Mouse (Mus musculus): Measurements from ENCODE around the gene Rhox3h. TPM values are rescaled to one million over a fixed set of nuclear protein-coding genes. Genes with fewer than 3 reads are reported as not detected.
"Not testable (repeated sequence)": the region's sequence is repeated elsewhere in the genome, so short reads cannot be mapped to it uniquely, and the experiment has no call there.

The Rhox3h gene
- not detected for total RNA-seq (2021)

DNA sequence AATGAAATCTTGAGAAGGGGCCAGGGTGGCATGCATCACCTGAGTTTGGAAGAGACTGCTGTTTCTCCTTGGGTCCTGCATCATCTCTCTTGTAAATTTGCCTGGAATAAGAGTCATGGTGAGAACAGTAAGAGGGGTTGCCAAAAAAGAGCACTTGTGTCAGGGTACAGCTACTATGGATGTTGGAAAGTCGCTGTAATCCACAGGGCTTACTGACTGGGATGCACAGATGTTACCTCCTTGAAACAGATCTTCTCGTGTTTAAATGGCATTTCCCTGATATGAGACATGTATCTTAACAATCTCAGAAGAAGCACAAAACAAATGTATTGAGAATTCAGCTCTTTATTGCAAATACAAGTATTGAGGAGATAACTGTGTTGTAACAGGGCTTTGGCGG is at the start of gene Rhox3h:
Rhox3h (minus strand) TSS at position 101 of the 400 bp plus-strand sequence.
- not testable (repeated sequence) for DNase-seq

DNA sequence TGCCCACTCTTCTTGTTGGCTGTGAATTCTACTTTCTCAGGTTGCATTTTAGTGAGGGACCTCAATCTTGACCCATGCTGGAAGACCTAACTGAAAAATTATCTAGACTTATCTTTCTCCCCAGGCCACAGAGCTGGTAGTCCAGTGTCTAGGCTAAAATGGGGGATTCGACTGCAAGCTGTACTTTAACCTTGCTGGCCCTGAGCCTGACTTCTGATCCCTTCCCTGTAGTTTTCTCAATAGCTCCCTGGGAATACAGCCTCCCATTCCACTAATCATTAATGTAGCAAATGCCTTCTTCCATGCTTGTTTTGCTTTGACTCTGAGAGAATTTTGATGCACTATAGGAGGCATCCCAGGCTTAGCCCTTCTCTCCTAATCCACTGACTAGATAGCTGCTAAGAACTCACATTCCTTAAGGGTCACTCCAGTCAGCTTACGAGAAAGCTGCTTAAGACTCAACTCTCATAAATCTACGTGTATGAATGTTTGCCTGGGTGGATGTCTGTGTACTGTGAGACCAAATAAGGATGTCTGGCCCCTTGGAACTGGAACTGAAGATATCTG is 33.3 kb upstream of the Rhox3h start:
- no peak for DNase-seq

DNA sequence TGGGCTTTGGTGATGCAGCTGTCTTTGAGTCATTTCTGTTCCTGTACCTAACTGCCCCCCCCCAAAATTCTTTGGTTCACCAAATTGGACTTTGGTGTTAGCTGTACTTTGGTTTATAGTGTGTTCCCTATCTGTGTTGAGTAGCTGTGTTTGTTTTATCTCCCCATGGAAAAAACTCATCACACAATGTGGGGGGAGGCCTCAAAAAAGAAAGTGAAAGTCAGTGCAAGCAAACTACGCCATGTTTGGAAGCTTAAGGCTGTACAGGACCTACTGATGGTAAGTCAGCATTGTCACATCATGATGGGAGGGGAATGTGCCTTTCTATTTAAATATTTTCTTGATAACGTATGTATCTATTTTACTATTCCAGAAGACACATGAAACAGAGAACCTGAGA is 23.7 kb upstream of the Rhox3h start:
- DNase-seq = no peak

DNA sequence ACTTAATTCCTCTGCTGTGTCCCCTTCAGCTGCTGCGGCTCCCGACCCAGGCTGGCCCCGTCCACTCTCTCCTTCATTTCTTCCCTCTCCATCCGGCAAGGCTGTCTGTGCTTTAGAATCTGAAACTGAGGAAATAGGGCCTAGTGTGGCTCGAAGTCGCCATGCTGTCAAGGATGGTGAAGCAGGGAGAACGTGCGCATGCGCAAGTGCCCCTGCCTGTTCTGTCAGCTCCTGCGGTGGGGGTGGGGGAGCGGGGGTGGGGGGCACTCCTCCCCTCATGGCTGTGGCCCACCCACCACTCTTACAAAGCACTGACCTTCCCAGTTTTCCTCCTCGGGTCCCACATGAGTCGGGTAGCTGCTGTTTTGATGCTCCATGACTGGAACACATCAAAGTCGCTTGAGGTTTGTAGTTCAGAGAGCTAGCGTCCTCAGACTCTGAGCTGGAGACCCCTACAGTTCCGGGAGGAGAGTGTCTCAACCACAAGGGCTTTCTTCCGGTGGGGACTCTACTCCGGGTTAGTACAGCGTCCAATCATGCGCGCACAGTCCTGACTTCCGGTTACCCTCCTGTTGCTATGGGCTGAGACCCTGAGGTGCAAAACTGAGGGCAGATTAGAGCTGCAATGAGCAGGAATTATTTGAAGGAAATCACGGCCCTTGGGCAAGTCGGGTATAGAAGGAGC is 14.6 kb upstream of the Rhox3h start:
- DNase-seq = no peak

DNA sequence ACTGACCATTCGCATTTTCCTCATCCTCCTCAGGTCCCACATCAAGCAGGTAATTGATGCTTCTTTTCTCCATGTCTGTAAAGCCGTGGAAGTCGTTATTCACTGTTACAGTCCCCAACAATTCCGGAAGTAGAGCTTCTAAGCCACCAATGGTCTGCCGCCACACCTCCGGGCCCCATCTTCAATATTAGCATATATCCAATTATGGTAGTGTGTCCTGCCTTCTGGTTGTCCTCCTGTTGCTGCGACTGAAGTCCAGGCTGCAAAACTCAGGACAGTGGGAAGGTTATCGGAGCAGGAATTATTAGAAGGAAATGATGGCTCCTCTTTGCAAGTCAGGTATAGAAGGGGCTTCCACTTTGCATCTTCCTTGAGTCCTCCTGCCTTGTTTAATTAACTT is 4.6 kb upstream of the Rhox3h start, which contains the start of gene Rhox2h:
Rhox2h (minus strand) TSS at position 101 of the 400 bp plus-strand sequence.
- not testable (repeated sequence) for DNase-seq

DNA sequence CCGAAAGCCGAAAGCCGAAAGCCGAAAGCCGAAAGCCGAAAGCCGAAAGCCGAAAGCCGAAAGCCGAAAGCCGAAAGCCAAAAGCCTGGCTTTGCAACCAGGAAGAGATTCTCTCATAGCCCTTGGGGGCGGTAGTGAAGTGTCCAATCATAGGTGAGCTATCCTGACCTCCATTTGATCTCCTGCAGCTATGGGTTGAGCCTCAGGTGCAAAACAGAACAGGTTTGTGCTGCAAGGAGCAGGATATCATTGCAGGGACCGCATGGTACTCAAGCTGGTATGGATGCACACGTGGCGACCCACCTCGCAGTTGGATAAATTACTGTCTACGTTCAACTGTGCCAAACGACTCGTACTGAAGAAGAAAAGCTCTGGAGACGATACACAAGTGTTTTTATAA is 17.3 kb downstream of the Rhox3h start, which contains the start of gene Rhox4g:
Rhox4g (minus strand) TSS at position 101 of the 400 bp plus-strand sequence.
- not testable (repeated sequence) for DNase-seq

DNA sequence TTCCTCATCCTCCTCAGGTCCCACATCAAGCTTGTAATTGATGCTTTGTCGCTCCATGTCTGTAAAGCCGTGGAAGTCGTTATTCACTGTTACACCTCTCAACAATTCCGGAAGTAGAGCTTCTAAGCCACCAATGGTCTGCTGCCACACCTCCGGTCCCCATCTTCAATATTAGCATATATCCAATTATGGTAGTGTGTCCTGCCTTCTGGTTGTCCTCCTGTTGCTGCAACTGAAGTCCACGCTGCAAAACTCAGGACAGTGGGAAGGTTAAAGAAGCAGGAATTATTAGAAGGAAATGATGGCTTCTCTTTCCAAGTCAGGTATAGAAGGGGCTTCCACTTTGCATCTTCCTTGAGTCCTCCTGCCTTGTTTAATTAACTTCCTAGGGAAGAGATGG is 25.2 kb downstream of the Rhox3h start, which contains the start of gene Rhox2g:
Rhox2g (minus strand) TSS at position 101 of the 400 bp plus-strand sequence.
- DNase-seq = not testable (repeated sequence)

DNA sequence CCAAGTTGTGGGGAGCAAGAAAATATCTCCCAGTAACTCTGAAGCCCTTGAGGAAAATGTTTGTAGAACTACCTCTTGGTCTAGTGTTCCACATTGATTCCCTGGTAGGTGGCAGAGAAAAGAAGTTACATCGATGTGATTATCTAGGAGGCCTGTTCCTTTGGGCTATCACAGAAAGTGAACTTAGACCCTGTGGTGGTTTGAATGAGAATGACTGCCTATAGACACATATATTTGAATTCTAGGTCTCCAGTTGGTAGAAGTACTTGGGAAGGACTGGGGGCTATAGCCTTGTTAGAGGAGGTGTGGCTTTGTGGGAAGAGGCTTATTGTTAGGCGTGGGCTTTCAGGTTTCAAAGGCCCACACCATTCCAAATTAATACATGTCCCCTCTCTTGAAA is 40.1 kb downstream of the Rhox3h start, which contains the start of gene Rhox3g:
Rhox3g (minus strand) TSS at position 101 of the 400 bp plus-strand sequence.
- not testable (repeated sequence) for DNase-seq

Other genes starting within 250 kb of the Rhox3h start
- not detected for gene Rhox4b, start 236.3 kb downstream of the Rhox3h start, total RNA-seq (2021)
- gene Rhox2c, start 215.1 kb downstream of the Rhox3h start, total RNA-seq (2021) = not detected
- gene Rhox3c, start 210.2 kb downstream of the Rhox3h start, total RNA-seq (2021) = not detected
- gene Rhox4c, start 188.4 kb downstream of the Rhox3h start, total RNA-seq (2021) = not detected
- gene Rhox2d, start 175.3 kb downstream of the Rhox3h start, total RNA-seq (2021) = not detected
- gene Rhox4d, start 154.4 kb downstream of the Rhox3h start, total RNA-seq (2021) = not detected
- not detected for gene Rhox2e, start 138.3 kb downstream of the Rhox3h start, total RNA-seq (2021)
- gene Rhox3e, start 126.7 kb downstream of the Rhox3h start, total RNA-seq (2021) = not detected
- gene Rhox4e, start 111.4 kb downstream of the Rhox3h start, total RNA-seq (2021) = not detected
- gene Rhox2f, start 97.4 kb downstream of the Rhox3h start, total RNA-seq (2021) = not detected
- not detected for gene Rhox3f, start 87.8 kb downstream of the Rhox3h start, total RNA-seq (2021)
- gene Rhox4f, start 61.1 kb downstream of the Rhox3h start, total RNA-seq (2021) = not detected
- gene Rhox3g, start 40.2 kb downstream of the Rhox3h start, total RNA-seq (2021) = not detected
- not detected for gene Rhox2g, start 25.3 kb downstream of the Rhox3h start, total RNA-seq (2021)
- gene Rhox4g, start 17.4 kb downstream of the Rhox3h start, total RNA-seq (2021) = not detected
- not detected for gene Rhox2h, start 4.5 kb upstream of the Rhox3h start, total RNA-seq (2021)
- not detected for gene Rhox5, start 136.1 kb upstream of the Rhox3h start, total RNA-seq (2021)
- gene Rhox6, start 158.1 kb upstream of the Rhox3h start, total RNA-seq (2021) = not detected
- gene Rhox7a, start 162.9 kb upstream of the Rhox3h start, total RNA-seq (2021) = not detected
- gene Rhox8, start 210.2 kb upstream of the Rhox3h start, total RNA-seq (2021) = not detected
- gene Rhox7b, start 228.5 kb upstream of the Rhox3h start, total RNA-seq (2021) = not detected
- not detected for gene Rhox9, start 233.0 kb upstream of the Rhox3h start, total RNA-seq (2021)

Measured in layer of hippocampus, postnatal 36 days (tissue).